Mouse (Mus musculus) limb, embryonic 10.5 days (tissue): ENCODE results near the gene Gnb1. TPM values are rescaled to one million over a fixed set of nuclear protein-coding genes. Genes with fewer than 3 reads are reported as not detected.

Experiments used
- DNase-seq: peaks from one replicate; pipeline ENCODE4 v3.0.0-alpha.2; 2017; ENCODE audit warnings: low spot score
- H3K27ac ChIP-seq: fragments of 300-500 bp; sonication (generic); 2 replicates; pipeline ENCODE4 v1.5.1; 2016; ENCODE audit warnings: mild to moderate bottlenecking
- H3K27me3 ChIP-seq: fragments of 300-500 bp; sonication (generic); 2 replicates; pipeline ENCODE4 v1.6.1; 2016; ENCODE audit warnings: low read depth, mild to moderate bottlenecking; ENCODE audit not compliant: poor library complexity, severe bottlenecking
- H3K36me3 ChIP-seq: fragments of 300-500 bp; sonication (generic); 2 replicates; pipeline ENCODE4 v1.6.1; 2016; ENCODE audit warnings: mild to moderate bottlenecking, moderate library complexity
- H3K4me1 ChIP-seq: fragments of 300-500 bp; sonication (generic); 2 replicates; pipeline ENCODE4 v1.6.1; 2016
- H3K4me3 ChIP-seq: fragments of 300-500 bp; sonication (generic); 2 replicates; pipeline ENCODE4 v1.5.1; 2016; ENCODE audit warnings: mild to moderate bottlenecking, moderate library complexity
- H3K9me3 ChIP-seq: fragments of 300-500 bp; sonication (generic); replicated peaks from 2 replicates; pipeline ENCODE4 v1.6.1; 2016; ENCODE audit warnings: mild to moderate bottlenecking
- WGBS: fragments of 180-500 bp; shearing (Covaris S2); methylation state at CpG from one replicate; pipeline ENCODE4 v1.1.7; 2016; 5-methylcytosine and 5-hydroxymethylcytosine counted together
- polyA plus RNA-seq: library from polyadenylated mRNA; unstranded; fragments of >200 nt; fragmentation: Nextera tagmentation; extraction: Ambion mirVana; gene quantifications from 2 replicates; pipeline ENCODE4 v1.2.1, GENCODE M21; 2016

The Gnb1 gene
- polyA plus RNA-seq, 1 experiment from 2014 or later: 605 TPM

DNA sequence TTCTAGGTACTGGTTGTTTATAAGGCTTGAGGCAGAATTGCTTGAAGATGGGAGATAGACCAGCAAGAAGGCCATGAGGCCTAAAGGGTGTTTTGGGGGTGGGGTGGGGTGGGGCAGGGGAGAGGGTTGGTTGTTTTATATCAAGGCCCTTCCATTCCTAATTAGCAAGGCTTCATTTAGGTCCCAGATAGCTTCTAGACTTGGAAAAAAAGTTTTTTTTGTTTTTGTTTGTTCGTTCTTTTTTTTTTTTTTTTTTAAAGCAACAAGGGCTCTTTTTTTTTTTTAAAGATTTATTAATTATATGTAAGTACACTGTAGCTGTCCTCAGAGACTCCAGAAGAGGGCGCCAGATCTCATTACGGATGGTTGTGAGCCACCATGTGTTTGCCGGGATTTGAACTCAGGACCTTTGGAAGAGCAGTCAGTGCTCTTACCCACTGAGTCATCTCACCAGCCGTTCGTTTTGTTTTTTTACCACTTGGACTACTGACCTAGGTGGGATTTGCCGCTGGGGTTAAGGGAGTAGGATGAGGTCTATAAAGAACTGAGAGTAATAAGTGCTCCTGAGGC is 26.9 kb downstream of the Gnb1 start:
- no peaks in the 10 kb centered on the region for H3K9me3 ChIP-seq
- no peak for DNase-seq
- H3K4me1 ChIP-seq: no peaks in the 10 kb centered on the region
- WGBS: 92% methylated on average over 7 of the region's 7 CpGs
- no peaks in the 10 kb centered on the region for H3K27me3 ChIP-seq
- H3K36me3 ChIP-seq: peaks cover 54% of the 10 kb centered on the region
- no peak overlapping the region for H3K4me3 ChIP-seq
- H3K27ac ChIP-seq: no peak overlapping the region

DNA sequence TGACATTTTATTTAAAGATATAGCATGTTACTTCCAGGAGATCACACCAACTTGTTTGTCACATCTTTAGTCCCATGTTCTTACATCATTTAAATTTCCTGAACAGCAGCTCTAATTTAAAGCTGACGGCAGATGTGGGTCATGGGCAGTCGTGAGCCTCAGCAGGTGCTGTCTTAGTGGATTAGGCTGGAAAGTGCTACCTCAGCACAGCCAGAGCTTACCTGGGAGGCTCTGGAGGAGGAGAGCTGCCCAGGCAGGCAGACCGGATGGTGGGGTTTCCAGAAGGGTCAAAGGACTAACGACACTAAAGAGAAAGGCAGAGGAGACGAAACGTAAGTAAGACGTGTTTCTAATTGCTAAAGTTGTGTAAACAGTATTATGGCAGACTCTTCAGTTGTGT is 31.2 kb downstream of the Gnb1 start:
- DNase-seq: no peak
- Histone ChIP-seq H3K9me3 (no peaks in the 10 kb centered on the region), H3K27ac (no peak overlapping the region), H3K4me1 (no peaks in the 10 kb centered on the region), H3K4me3 (no peak overlapping the region), H3K36me3 (peaks cover 54% of the 10 kb centered on the region), H3K27me3 (no peaks in the 10 kb centered on the region)
- WGBS: 75% methylated on average over 7 of the region's 7 CpGs

DNA sequence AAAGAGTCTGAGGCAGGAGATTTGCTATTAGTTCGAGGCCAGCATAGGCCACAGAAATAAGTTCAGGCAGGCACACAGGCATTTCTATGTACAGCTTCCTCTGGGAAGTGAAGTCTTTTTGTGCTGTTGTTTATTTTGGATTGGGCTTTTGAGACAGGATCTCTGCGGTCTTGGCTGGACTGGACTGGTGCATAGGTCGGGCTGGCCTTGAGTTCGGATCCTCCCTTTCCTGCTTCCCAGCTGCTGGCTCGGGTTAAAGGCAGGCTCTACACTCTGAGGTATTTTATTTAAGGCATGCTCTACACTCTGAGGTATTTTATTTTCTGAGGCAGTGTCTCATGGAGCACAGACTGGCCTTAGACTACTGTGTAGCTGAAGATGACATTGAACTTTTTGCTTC is 34.6 kb downstream of the Gnb1 start:
- WGBS: 92% methylated on average over 5 of the region's 5 CpGs
- peaks cover 74% of the 10 kb centered on the region for H3K36me3 ChIP-seq

DNA sequence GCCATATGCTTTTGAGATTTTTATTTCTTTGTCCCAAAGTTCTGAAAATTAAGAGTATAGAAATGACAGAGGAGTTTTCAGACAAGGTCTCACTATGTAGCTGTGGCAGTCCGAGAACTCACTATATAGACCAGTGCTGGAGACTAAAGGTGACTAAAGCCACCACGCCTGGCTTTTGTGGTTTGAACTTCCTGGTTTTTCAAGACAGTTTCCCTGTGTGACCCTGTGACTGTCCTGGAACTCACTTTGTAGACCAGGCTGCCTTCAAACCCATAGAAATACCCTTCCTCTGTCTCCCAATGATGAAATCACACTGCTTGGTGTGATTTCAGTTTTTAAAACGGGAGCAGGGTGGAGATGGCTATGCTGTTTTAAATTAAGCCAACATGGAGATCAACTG is 38.1 kb downstream of the Gnb1 start:
- Histone ChIP-seq H3K27me3 (no peaks in the 10 kb centered on the region), H3K9me3 (no peaks in the 10 kb centered on the region), H3K36me3 (peaks cover 87% of the 10 kb centered on the region), H3K4me3 (no peak overlapping the region), H3K4me1 (no peaks in the 10 kb centered on the region), H3K27ac (no peak overlapping the region)
- DNase-seq: no peak
- WGBS: 89% methylated on average over 3 of the region's 3 CpGs

More for the DNA sequence above, 34.6 kb downstream of the Gnb1 start:
- no peak overlapping the region for H3K4me3 ChIP-seq
- H3K27ac ChIP-seq: no peak overlapping the region
- DNase-seq: no peak
- no peaks in the 10 kb centered on the region for H3K9me3 ChIP-seq
- no peaks in the 10 kb centered on the region for H3K27me3 ChIP-seq
- no peaks in the 10 kb centered on the region for H3K4me1 ChIP-seq

DNA sequence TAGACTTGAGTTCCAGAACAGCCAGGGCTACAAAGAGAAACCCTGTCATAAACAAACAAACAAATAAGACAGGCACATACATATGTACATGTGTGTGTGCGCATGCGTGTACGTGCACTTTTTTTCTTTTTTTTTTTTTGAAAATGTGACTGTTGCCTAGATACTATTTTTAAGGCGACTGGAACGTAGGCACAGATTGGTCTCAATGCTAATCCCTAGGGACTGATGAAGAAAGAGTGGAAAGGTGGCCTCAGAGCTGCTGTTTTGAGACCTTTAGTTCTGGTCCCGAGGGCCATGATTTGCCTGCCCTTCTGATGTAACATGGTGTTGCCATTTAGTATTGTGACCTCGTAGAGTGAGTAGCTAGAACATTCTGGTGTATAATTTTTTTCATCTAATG is 58.8 kb downstream of the Gnb1 start:
- peaks cover 95% of the 10 kb centered on the region for H3K36me3 ChIP-seq
- DNase-seq: no peak
- 97% methylated on average over 7 of the region's 7 CpGs for WGBS
- no peak overlapping the region for H3K4me3 ChIP-seq
- H3K9me3 ChIP-seq: no peaks in the 10 kb centered on the region
- no peaks in the 10 kb centered on the region for H3K27me3 ChIP-seq
- no peak overlapping the region for H3K27ac ChIP-seq
- no peaks in the 10 kb centered on the region for H3K4me1 ChIP-seq

DNA sequence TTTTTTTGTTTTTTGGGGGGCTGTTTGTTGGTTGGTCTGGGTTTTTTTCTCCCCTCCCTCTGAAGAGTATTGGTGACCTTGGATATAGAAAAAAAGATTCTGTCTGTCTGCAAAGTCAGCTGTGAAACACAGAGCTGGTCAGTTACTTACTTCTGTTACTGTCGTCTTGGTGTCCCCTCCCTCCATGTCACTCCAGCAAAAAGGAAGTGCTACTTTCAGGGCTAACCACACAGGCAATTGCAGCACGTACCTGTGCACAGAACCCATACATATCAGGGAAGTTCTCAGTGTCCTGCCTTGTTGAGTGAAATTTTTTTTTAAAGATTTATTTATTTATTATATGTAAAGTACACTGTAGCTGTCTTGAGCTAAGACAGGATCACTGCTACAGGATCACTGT is 59.3 kb downstream of the Gnb1 start:
- DNase-seq: no peak
- 91% methylated on average over 2 of the region's 2 CpGs for WGBS
- no peaks in the 10 kb centered on the region for H3K4me1 ChIP-seq
- H3K36me3 ChIP-seq: peaks cover 95% of the 10 kb centered on the region
- H3K9me3 ChIP-seq: no peaks in the 10 kb centered on the region
- no peak overlapping the region for H3K4me3 ChIP-seq
- H3K27me3 ChIP-seq: no peaks in the 10 kb centered on the region
- H3K27ac ChIP-seq: no peak overlapping the region

GRCm38 (mm10) chr4:155551073-155551472 is 59.9 kb downstream of the Gnb1 start:
- Histone ChIP-seq H3K36me3 (peaks cover 95% of the 10 kb centered on the region), H3K4me1 (no peaks in the 10 kb centered on the region), H3K9me3 (no peaks in the 10 kb centered on the region), H3K27ac (no peak overlapping the region), H3K27me3 (no peaks in the 10 kb centered on the region), H3K4me3 (no peak overlapping the region)
- no peak for DNase-seq
- 94% methylated on average over 4 of the region's 4 CpGs for WGBS

- H3K27ac ChIP-seq: no peak overlapping the region
- H3K4me1 ChIP-seq: no peaks in the 10 kb centered on the region
- peaks cover 99% of the 10 kb centered on the region for H3K36me3 ChIP-seq
- H3K27me3 ChIP-seq: no peaks in the 10 kb centered on the region
- no peak overlapping the region for H3K4me3 ChIP-seq
- DNase-seq: no peak
- H3K9me3 ChIP-seq: no peaks in the 10 kb centered on the region
- 95% methylated on average over 6 of the region's 6 CpGs for WGBS
Observed at GRCm38 (mm10) chr4:155552917-155553532, 61.9 kb downstream of the Gnb1 start.

- 93% methylated on average over 4 of the region's 4 CpGs for WGBS
- DNase-seq: no peak
- Histone ChIP-seq H3K36me3 (peaks cover 100% of the 10 kb centered on the region), H3K27me3 (no peaks in the 10 kb centered on the region), H3K27ac (no peak overlapping the region), H3K4me3 (no peak overlapping the region), H3K9me3 (no peaks in the 10 kb centered on the region), H3K4me1 (no peaks in the 10 kb centered on the region)
Observed at GRCm38 (mm10) chr4:155554880-155555279, 63.7 kb downstream of the Gnb1 start.

GRCm38 (mm10) chr4:155555464-155555863 is 64.3 kb downstream of the Gnb1 start:
- H3K36me3 ChIP-seq: peaks cover 100% of the 10 kb centered on the region
- no peak overlapping the region for H3K27ac ChIP-seq
- 83% methylated on average over 1 of the region's 1 CpGs for WGBS
- no peak for DNase-seq
- H3K4me1 ChIP-seq: no peaks in the 10 kb centered on the region
- no peak overlapping the region for H3K4me3 ChIP-seq
- no peaks in the 10 kb centered on the region for H3K9me3 ChIP-seq
- no peaks in the 10 kb centered on the region for H3K27me3 ChIP-seq

DNA sequence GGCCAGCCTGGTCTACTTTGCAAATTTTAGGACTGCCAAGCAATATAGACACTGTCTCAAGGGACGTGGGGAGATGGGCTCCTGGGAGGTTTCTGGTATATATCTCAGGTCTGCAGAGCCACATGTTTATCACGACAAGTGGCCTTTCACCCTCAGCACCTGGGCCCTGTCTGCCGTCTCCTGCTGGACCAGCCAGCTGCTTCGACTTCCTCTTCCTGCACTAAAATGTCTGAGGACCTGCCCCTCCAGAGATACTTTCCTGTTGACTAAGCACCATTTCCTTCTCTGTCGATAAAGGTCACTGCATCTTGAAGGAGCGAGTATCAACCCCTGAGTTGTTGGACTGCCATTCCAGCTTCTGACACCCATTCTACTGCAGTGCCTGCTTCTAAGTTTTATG is 68.3 kb downstream of the Gnb1 start:
- DNase-seq: no peak
- H3K27ac ChIP-seq: no peak overlapping the region
- WGBS: 80% methylated on average over 6 of the region's 6 CpGs

DNA sequence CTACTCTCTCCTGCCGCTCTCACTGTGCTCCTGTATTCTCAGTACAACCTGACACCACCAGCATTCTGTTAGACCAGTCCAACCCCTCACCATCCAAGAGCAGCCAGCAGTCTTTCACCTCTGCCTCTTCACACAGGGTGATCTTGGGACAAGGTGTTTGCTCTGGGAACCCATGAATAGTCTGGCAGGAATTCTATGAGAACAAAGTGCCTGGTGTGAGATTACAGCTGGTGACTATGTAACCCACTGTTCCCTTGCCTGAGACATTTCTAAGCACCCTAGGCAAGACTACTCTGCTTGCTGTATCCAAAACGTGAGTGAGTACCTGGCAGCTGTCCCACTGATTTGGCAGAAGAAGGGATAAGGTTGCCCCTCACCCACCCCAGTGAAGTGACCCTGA is 69.8 kb downstream of the Gnb1 start:
- H3K4me1 ChIP-seq: peaks cover 40% of the 10 kb centered on the region
- WGBS: 71% methylated on average over 2 of the region's 2 CpGs
- H3K27ac ChIP-seq: no peak overlapping the region

More for the DNA sequence above, 68.3 kb downstream of the Gnb1 start:
- Histone ChIP-seq H3K9me3 (no peaks in the 10 kb centered on the region), H3K4me1 (peaks cover 28% of the 10 kb centered on the region), H3K4me3 (no peak overlapping the region), H3K27me3 (no peaks in the 10 kb centered on the region), H3K36me3 (peaks cover 78% of the 10 kb centered on the region)

GRCm38 (mm10) chr4:155561661-155562442 is 70.7 kb downstream of the Gnb1 start, which contains the start of gene Nadk:
Gene Nadk (plus strand): TSS chr4:155562378.
- H3K4me3 ChIP-seq: peak within 1 kb of the TSS; percentile 82
- peaks cover 47% of the 10 kb centered on the region for H3K4me1 ChIP-seq
- peak within 1 kb of the TSS; percentile 86 for H3K27ac ChIP-seq
- 83% methylated on average over 7 of the region's 7 CpGs for WGBS
- H3K36me3 ChIP-seq: peaks cover 54% of the 10 kb centered on the region
- no peaks in the 10 kb centered on the region for H3K9me3 ChIP-seq
- no peaks in the 10 kb centered on the region for H3K27me3 ChIP-seq
- no peak for DNase-seq

More for the DNA sequence above, 69.8 kb downstream of the Gnb1 start:
- Histone ChIP-seq H3K9me3 (no peaks in the 10 kb centered on the region), H3K4me3 (no peak overlapping the region), H3K36me3 (peaks cover 63% of the 10 kb centered on the region), H3K27me3 (no peaks in the 10 kb centered on the region)
- DNase-seq: no peak
